Mouse (Mus musculus): ENCODE data around the gene Kcnn1. TPM values are rescaled to one million over a fixed set of nuclear protein-coding genes. Genes with fewer than 3 reads are reported as not detected.

Gene Kcnn1
- polyA plus RNA-seq, 1 experiment, result 3.4 TPM

DNA sequence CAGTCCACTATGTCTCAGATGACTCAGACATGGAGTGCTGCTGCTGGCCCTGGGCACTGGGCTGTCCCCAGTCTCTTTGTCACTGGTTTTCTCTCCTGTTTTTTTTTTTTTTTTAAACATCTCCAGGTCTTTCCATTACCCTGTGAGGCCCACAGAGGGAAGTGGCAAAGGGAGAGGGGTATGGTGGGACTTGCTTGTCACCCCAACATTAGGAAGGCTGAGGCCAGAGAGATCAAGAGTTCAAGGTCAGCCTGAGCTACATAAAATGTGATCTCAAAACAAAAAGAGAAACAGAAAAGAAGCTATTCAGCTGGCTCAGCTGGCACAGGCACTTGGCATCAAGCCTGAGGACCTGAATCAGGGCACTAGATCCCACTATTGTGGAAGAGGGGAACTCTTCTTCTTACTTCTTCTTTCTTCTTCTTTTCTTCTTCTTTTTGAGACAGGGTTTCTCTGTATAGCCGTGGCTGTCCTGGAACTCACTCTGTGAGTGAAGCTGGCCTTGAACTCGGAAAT lies 37.9 kb upstream of the Kcnn1 start:
- Histone ChIP-seq H3K4me1 (peaks cover 57% of the 10 kb centered on the region), H3K36me3 (replicated peaks; ENCODE audit: low read length) (peaks cover 5% of the 10 kb centered on the region), H3K27me3 (replicated peaks) (no peaks in the 10 kb centered on the region), H3K9me3 (no peaks in the 10 kb centered on the region), H3K4me3 (replicated peaks) (no peak overlapping the region)
- no peak for TF ChIP-seq FLI1 (IDR thresholded peaks at IDR 0.05; ENCODE audit: low read length)
- no peak for TF ChIP-seq GATA1 (IDR thresholded peaks at IDR 0.05; ENCODE audit: borderline replicate concordance, low read length)

DNA sequence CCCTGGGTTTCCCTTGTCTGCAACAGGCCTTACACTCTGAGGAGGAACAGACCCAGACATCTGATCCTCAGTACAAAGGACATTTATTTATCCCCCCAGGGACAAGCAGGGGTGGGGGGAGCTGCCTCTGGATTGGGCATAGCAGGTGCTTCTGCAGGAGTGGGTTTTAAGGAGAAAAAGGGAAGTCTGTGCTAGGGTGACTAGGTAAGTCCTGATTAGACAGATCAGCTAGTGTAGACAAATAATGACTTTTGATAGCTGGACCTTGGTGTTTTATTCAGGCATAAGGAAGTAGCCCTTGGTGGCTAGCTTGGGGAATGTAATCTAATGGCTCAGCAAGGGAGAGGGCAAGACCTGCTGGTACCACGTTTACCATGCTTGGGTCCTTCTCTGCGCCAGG lies 36.2 kb upstream of the Kcnn1 start:
- no peak overlapping the region for H3K4me3 ChIP-seq (replicated peaks)
- peaks cover 58% of the 10 kb centered on the region for H3K4me1 ChIP-seq
- no peaks in the 10 kb centered on the region for H3K27me3 ChIP-seq (replicated peaks)
- TF ChIP-seq GATA1 (IDR thresholded peaks at IDR 0.05; ENCODE audit: borderline replicate concordance, low read length) (no peak), FLI1 (IDR thresholded peaks at IDR 0.05; ENCODE audit: low read length) (no peak)
- H3K9me3 ChIP-seq, result no peaks in the 10 kb centered on the region
- peaks cover 22% of the 10 kb centered on the region for H3K36me3 ChIP-seq (replicated peaks; ENCODE audit: low read length)

DNA sequence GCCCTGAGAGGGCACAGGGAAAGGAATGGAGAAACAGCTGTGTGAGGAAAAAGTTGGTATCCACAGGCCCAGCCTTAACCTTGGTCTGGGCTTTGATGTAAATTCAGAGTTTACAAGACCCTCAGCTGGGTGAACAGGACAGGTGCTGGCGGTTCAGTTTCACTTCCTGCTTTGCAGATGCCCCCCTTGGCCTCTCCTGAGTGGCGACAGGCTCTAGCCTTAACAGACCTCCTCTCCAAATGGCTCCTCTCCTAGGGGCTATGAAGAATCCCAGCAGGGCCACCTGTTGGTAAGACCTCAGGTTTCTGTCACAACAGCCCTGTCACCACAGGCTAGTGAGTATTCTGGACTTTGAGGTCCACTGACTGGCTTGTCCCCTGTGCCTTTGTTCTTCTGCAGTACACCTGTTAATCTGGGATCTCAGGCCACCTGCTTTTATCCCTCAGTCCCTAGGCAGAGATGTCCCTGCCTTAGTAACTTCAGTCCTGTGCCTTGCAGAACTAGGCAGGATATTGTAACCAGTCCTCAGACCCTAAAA lies 35.7 kb upstream of the Kcnn1 start:
- Histone ChIP-seq H3K9me3 (no peaks in the 10 kb centered on the region), H3K27me3 (replicated peaks) (no peaks in the 10 kb centered on the region), H3K4me1 (peaks cover 56% of the 10 kb centered on the region), H3K4me3 (replicated peaks) (peak overlapping the region; percentile 96), H3K36me3 (replicated peaks; ENCODE audit: low read length) (peaks cover 27% of the 10 kb centered on the region)
- TF ChIP-seq GATA1 (IDR thresholded peaks at IDR 0.05; ENCODE audit: borderline replicate concordance, low read length), result no peak

DNA sequence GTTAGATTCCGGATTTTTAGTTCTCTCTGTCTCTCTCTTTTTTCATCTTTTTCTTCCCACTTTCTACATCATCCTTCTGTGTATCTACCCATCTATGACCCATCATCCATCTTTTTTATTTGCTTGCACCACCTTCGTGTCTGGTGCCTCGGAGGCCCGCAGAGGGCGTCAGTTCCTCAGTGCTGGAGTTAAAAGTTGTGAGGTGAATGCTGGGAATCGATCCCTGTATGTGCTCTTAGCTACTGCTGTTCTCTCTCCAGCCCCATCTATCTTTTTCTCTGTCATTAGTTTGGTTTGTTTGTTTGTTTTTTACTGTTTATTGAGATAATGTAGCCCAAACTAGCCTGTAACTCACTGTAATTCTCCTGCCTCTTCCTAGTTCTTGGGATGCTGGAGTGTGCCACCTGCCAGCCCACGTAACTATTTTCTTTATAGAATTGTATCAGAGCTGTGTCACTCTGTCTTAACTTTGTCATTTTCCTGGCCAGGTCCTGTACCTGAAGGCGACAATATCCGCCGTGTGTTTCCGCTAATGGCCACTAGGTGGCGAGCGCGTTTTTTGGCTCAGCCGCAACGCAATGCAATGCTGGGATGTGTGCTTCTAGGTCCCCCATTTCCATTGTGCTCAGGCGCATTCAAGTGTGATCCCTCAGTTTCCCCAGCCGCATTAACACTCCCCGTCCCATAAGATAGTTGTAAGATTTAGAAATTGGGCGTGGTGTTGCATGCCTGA lies 34.8 kb upstream of the Kcnn1 start:
- TF ChIP-seq FLI1 (IDR thresholded peaks at IDR 0.05; ENCODE audit: low read length) (no peak), GATA1 (IDR thresholded peaks at IDR 0.05; ENCODE audit: borderline replicate concordance, low read length) (no peak)
- Histone ChIP-seq H3K27me3 (replicated peaks) (peaks cover 7% of the 10 kb centered on the region), H3K36me3 (replicated peaks; ENCODE audit: low read length) (peaks cover 36% of the 10 kb centered on the region), H3K4me1 (peaks cover 54% of the 10 kb centered on the region), H3K4me3 (replicated peaks) (peak overlapping the region; percentile 96), H3K9me3 (peaks cover 2% of the 10 kb centered on the region; the same call in 1 of the 2 replicates)

DNA sequence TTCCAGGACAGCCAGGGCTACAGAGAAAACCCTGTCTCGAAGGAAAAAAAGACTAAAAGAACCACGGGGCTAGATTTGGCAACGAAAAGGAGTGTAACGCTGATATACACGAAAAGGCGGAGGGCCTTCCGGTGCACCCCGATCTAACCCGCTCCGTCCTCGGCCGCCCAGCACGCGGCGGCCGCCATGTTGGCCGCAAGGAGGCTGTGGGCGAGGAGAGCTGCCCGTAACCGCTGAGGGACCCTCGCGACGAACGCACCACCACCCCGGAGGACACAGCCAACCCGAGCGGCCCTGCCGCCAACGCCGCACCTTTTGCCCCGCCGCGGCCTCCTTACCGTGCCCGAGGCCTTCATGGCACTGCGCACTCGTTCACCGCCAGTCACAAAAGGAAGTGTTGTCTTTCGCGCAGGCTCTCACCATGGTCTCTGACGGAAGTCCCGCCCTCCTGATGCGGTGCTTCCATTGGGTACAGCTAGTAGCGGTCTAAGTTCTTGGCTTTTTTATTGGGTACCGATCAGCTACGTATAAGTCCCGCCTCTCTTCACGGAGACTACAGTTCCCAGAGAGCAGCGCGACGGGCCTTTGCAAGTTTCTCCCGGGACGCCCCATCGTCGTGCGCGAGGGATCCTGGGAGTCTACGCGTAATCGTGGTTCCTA lies 34.1 kb upstream of the Kcnn1 start, which contains the start of gene Rpl18a:
Gene Rpl18a, minus strand, starts transcription at position 392 of the 660 bp plus-strand sequence.
- Histone ChIP-seq H3K36me3 (replicated peaks; ENCODE audit: low read length) (peaks cover 40% of the 10 kb centered on the region), H3K4me3 (replicated peaks) (peak within 1 kb of the TSS; percentile 96), H3K27me3 (replicated peaks) (peaks cover 14% of the 10 kb centered on the region), H3K9me3 (peaks cover 9% of the 10 kb centered on the region), H3K4me1 (peaks cover 57% of the 10 kb centered on the region)
- TF ChIP-seq FLI1 (IDR thresholded peaks at IDR 0.05; ENCODE audit: low read length) (0 out of 2 replicates have a peak, but pooled peaks have one; percentile 11), GATA1 (IDR thresholded peaks at IDR 0.05; ENCODE audit: borderline replicate concordance, low read length) (no peak)

DNA sequence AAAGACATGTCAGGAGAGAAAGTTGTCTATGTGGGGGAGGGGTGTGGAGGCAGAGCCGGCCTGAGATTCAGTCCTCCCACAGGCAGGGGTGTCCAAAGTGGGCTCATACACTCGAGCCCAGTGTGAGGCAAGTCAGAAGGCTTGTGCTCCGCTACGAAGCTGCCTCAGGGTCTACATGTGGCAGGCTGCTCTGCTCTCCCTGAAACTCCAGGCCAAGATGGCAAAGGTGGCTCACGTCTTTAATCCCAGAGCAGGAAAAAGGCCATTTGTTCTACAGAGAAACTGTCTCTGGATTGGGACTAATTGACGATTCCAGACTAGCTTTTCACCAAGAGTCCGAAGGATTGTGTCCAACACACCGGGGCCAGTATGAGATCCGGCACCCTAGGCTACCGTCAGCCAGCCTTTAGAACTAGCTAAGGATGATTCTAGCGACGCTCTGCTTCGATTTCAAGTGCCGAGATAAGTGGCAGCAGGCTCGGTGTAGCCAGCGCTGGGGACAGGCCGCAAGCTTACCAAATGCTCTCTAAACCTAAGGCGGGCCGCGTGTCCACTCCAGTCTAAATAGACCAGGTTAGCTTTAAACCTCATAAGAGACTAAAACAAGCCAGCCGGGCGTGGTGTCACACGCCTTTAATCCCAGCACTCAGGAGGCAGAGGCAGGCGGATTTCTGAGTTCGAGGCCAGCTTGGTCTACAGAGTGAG lies 33.4 kb upstream of the Kcnn1 start:
- Histone ChIP-seq H3K4me1 (peaks cover 63% of the 10 kb centered on the region), H3K36me3 (replicated peaks; ENCODE audit: low read length) (peaks cover 40% of the 10 kb centered on the region), H3K4me3 (replicated peaks) (peak overlapping the region; percentile 96), H3K27me3 (replicated peaks) (peaks cover 21% of the 10 kb centered on the region), H3K9me3 (peaks cover 13% of the 10 kb centered on the region)
- TF ChIP-seq FLI1 (IDR thresholded peaks at IDR 0.05; ENCODE audit: low read length), result no peak
- no peak for TF ChIP-seq GATA1 (IDR thresholded peaks at IDR 0.05; ENCODE audit: borderline replicate concordance, low read length)

DNA sequence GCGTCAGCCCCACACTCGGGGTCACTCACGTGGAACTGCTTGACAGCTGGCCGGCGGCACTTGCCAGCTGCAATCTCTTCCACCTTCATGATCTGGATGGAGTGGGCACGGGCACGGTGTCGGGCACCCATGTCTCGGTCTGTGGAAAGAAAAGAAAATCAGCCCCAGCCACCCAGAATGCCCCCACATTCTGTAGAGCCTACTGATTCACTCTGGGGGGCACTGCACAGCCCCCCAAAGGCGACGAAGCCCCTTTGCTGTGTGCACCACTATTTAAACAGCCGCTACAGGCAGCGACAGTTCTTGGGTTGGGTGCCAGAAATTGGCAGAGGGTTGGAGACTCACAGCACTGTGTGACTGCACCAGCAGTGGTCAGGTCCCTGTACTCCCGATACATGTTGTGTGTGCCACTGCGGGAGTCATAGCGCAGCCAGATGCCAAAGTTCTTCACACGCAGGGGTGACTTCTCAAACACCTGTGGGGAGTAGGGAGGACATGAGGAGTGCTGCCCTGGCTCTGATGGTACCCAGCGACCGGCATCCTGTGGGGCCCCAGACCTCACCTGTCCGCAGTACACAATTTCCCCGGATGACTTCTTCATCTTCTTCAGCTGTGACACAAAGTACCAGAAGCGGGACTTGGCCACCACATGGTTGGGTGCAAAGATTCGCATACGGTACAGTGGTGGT lies 32.7 kb upstream of the Kcnn1 start:
- Histone ChIP-seq H3K9me3 (peaks cover 17% of the 10 kb centered on the region), H3K27me3 (replicated peaks) (peaks cover 28% of the 10 kb centered on the region), H3K36me3 (replicated peaks; ENCODE audit: low read length) (peaks cover 40% of the 10 kb centered on the region), H3K4me1 (peaks cover 71% of the 10 kb centered on the region), H3K4me3 (replicated peaks) (peak overlapping the region; percentile 96)

DNA sequence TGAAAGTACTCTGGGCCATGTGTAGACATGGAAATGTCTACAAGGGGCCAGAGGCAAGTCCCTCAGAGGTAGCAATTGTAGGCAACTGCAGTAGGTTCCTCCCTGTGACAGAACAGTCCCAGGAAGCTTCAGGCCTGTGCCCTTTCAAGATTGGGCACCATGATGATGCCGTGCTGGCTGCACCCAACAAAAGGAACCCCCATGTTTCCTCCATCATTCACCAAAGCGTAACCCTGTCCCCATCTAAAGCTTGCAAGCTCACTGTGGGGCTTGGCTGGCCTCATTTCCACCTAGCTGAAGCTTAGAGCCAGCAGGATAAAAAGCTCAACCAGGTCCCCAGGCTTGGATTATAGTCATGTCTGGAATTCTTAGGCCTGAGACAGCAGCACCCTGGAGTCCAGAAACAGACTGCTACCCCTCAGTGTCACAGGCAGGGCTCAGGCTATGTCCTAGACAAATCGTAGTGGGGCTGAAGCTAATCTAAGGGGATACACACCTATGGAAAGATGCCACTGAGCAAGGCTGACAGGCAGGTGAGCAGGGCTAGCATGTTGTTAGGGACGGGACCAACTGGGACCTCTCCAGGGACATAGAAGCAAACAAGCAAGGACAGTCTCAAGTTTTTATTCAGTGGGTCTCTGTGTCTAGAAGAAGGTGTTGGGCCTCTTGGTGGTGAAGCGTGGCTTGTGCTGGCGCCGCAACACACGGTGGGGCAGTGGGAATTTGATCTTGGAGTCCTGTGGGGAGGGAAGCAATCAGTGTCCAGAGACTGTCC lies 31.9 kb upstream of the Kcnn1 start:
- Histone ChIP-seq H3K36me3 (replicated peaks; ENCODE audit: low read length) (peaks cover 40% of the 10 kb centered on the region), H3K4me1 (peaks cover 74% of the 10 kb centered on the region)

DNA sequence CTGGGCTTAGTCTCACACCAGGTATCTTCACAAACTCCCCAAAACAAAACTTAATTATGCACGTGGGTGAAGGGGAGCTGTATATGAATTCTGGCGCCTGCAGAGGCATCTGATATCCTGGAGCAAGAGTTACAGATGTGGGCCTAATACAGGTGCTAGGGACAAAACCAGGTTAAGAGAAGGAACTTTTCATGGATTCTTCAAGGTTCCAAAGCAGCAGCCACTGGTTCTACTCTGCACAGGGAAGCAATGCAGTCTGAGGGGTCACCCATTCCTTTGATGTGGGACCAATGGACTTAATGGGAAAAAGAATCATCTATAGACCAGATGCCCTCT lies 31.3 kb upstream of the Kcnn1 start:
- TF ChIP-seq GATA1 (IDR thresholded peaks at IDR 0.05; ENCODE audit: borderline replicate concordance, low read length) (no peak), FLI1 (IDR thresholded peaks at IDR 0.05; ENCODE audit: low read length) (no peak)
- Histone ChIP-seq H3K36me3 (replicated peaks; ENCODE audit: low read length) (peaks cover 40% of the 10 kb centered on the region), H3K4me1 (peaks cover 74% of the 10 kb centered on the region)

More for the DNA sequence above, 31.9 kb upstream of the Kcnn1 start:
- no peak for TF ChIP-seq GATA1 (IDR thresholded peaks at IDR 0.05; ENCODE audit: borderline replicate concordance, low read length)
- no peak for TF ChIP-seq FLI1 (IDR thresholded peaks at IDR 0.05; ENCODE audit: low read length)
- H3K27me3 ChIP-seq (replicated peaks), result peaks cover 36% of the 10 kb centered on the region
- H3K4me3 ChIP-seq (replicated peaks), result peak overlapping the region; percentile 56
- H3K9me3 ChIP-seq, result peaks cover 18% of the 10 kb centered on the region

More for the DNA sequence above, 31.3 kb upstream of the Kcnn1 start:
- Histone ChIP-seq H3K4me3 (replicated peaks) (no peak overlapping the region), H3K9me3 (peaks cover 18% of the 10 kb centered on the region), H3K27me3 (replicated peaks) (peaks cover 38% of the 10 kb centered on the region)
